Mouse (Mus musculus): ENCODE measurements at regions not wholly inside any gene's neighbourhood (a gene's known extent, or its start where the extent isn't known, plus 50 kb on each side); places are given as distances from the start of the nearest gene placed in this dataset.

DNA sequence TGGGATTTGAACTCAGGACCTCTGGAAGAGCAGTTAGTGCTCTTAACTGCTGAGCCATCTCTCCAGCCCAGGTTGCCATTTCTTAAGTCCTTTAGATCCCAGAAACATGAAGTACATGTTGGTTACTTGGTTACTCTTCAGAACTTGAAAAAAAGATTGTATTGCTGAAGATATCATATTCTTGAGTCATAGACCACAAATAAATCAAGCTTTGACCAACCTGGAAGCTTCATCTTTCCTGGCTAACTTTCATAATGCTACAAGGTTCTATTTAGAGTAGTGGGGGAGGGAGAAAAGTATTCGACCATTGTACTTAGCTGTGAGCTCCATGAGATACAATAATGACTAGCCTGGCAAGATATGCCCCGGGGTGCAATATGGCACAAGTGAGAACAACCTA lies 90.9 kb upstream of the Cdkn2b start:
- no peak for DNase-seq (ENCODE audit: low read depth, low spot score)

DNA sequence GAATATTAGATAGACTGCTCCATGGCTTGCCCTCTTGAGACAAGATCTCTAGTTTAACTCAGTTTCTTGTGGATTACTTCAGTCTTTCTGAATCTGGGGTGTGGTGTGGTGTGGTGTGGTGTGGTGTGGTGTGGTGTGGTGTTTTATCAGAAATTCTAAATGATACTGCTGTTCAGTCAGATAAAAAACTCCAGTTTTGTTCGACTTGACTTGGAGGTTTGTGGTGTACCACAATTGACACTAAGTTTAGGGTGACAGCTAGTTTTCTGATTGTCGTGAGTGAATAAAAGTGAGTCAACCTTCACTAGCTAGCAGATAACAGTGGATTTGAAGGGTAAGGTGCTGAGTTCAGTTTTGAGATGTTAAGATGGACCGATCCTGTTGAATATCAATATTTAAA lies 89.5 kb upstream of the Cdkn2b start:
- DNase-seq (ENCODE audit: low read depth, low spot score), result no peak

DNA sequence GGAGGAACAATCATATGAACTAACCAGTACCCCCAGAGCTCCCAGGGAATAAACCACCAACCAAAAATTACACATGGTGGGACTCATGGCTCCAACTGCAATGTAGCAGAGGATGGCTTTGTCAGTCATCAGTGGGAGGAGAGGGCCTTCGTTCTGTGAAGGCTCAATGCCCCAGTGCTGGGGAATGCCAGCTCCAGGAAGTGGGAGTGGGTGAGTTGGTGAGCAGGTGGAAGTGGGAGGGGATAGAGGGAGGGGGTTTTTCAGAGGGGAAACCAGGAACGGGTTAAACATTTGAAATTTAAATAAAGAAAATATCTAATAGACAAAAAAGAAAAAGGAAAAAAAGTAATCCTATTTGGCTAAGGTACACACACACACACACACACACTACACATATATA lies 88.4 kb upstream of the Cdkn2b start:
- no peak for DNase-seq (ENCODE audit: low read depth, low spot score)

DNA sequence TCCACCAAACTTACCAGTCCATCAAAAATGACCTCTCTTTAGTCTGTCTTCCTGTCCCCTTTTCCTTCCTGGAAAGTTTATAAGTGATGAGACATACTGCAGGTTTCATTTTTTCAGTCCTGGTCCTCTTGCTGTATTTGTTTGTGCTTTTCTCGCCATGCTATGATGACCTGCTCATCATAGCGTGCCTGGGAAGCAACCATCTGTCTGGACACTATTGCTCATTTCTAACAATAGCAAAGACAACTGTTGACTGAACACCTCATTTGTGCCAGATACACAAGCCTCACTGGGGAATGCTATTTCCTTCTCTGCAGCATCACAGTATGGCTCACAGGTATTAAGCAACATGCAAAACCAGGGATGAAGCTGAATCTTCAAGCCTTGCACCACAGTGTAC lies 85.2 kb upstream of the Cdkn2b start:
- DNase-seq (ENCODE audit: low read depth, low spot score), result no peak

DNA sequence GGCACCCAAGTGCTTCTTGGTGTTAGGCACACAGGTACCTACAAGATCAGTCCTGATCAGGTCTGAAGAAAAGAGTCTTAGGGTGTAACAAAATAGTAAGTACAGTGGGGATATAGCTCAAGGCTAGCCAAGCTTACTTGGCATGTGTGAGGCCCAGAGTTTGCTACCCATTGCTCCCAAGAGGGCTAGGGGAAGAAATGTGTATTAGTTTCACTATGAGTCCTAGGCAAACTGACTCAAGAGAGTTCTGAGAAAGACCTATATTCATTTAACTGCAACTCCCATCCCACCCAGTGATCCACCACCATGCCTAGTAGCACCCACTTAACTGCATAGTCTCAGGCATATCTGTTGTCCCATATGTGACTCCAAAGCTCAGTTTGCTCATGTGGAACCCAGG lies 84.5 kb upstream of the Cdkn2b start:
- peak; percentile 52 for DNase-seq (ENCODE audit: low read depth, low spot score)

DNA sequence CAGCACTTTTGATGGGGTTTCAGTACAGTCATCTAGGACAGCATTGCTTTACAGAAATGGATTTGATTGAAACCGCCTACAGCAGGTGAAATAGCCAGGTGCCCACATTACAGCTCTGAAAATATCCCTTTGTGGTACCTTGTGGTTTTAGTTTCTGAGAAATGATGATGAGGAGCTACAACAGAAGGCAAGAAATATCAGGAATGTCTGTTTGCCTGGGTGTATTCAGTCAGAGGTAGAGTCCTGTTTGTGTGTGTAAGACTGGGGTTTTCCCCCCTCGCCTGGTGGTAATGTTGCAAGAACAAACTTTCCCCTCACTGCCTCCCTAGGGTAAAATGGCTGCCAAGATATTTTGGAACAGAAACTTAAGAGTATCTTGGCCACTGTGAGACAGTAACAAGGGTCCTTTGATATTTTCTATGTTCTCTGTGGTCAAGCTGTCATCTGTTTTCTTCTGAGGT lies 82.4 kb upstream of the Cdkn2b start:
- peak; percentile 41 for DNase-seq (ENCODE audit: low read depth, low spot score)

DNA sequence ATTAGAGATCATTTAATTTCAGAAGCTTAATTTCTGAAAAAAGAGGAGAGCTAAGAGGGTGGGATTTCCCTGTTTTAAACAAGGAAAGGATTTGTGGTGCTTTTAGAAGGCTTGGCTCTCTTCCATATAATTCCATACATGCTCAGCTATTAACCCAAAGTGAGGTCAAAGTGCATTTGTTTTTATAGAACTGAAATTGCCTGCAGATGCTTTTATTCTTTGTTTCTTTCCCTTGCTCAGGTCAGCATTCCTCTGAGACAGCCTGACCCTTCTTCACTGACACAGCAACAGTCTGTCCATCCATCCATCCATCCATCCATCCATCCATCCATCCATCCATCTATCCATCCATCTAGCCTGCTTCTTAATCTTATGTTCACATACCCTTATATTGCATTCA lies 82.0 kb upstream of the Cdkn2b start:
- DNase-seq (ENCODE audit: low read depth, low spot score), result no peak

DNA sequence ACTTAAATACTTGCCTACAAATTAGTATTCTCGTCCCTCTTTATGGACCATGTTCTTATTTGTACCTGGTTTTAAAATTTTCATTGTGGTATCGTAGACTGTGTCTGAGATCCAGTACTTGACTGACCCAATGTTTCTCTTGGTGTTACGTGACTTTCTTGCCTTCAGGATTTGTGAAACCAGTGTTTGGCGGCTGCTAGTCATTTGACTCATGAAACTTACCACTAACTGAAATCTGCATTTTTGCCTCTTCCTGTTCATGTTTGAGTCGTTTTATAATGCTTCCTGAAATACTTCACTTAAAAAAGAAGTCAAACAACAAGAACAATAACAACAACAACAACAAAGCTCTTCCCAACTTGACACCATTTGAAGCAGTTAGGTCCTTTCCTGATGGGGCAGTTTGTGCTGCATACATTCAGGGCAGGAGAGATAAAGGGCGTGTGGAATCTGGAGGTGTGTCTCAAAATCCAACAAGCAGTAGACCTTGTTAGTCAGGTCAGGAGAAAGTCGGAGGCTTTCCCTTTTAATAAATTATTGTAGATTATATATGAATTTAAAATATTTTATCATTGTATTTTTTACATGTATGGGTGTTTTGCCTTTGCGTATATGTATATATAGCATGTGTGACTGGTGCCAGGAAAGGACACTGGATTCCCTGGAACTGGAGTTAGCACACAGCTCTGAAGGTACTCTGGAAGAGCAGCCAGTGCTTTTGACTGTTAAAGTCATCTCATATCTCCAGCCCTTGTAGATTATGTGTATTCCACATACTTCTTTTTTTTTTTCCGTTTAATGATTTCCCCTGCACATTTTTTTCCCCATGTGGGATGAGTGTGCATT lies 80.8 kb upstream of the Cdkn2b start:
- DNase-seq (ENCODE audit: low read depth, low spot score), result no peak

DNA sequence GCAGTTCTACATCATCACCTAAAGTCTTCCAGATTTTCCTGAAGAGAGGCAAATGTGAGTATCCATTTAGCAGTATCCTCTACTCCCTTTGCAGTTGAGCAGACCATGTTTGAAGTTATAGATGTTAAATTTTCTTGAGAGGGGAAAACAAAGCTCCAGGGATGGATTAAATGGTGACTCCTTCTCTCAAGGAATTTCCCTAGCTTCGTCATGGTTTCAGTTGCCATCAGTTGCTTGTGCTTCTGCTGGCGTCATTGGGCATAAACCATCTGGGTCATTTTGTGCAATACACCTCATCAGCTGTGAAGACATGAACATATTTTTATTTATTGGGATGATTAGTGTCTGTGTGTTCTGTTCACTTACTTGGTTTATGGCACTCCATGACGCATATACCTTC lies 72.7 kb upstream of the Cdkn2b start:
- no peak for DNase-seq (ENCODE audit: low read depth, low spot score)

DNA sequence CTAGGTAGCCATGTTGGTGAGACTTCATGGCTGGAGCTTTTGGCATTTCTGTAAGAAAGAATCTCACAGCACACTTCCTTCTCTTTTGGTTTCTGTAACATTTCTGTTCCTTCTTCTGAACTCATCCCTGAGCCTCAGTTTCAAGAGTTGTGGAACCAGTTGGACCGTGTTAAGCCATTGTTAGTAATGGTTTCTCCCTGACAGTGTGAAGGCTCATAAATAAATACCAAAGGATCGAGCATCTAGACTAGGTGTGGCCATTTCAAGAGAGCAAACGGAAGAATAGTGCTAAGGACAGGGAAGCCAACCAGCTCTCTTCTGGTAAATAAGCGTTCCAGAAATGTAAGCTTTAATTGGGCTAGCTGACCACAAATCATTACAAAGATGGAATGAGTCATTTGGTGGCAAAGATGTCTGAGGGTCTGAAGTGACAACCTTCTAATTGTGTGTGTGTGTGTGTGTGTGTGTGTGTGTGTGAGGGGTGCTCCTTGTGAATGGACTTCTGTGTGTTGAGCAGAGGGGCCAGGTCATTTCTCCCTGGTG lies 71.7 kb upstream of the Cdkn2b start:
- DNase-seq (ENCODE audit: low read depth, low spot score), result no peak

DNA sequence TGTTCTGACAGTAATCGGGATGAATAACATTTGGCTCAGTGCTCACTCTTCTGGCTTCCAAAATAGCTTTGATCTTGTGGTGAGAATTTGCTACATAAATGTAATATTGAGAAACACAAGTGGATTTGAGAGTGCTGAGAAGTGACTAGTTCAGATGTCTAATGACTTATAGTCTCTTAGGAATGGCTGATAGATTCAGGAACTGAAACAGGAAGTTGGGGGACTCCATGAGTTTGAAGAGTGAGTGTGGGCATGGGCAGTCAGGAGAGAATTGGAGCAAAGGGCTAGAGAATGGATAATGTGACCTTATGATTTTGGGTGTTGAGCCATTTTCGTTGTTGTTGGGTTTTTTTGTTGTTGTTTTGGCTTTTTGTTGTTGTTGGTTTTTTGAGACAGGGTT lies 70.9 kb upstream of the Cdkn2b start:
- DNase-seq (ENCODE audit: low read depth, low spot score), result peak; percentile 54

DNA sequence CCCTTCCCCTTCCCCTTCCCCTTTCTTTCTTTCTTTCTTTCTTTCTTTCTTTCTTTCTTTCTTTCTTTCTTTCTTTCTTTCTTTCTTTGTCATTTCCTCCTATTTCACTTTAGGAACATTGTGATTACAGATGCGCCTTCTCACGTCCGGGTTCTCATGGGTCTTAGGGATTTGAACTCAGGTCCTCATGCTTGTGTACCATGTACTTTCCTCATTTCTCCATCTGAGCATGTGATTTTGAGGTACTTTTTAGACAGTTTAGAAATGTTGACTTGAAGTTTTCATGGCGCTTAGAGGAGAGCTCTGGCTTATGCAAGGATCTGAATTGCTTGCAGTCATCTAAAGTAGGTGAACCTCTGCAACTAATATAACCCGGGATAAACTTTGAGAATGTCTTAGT lies 70.2 kb upstream of the Cdkn2b start:
- DNase-seq (ENCODE audit: low read depth, low spot score), result no peak

DNA sequence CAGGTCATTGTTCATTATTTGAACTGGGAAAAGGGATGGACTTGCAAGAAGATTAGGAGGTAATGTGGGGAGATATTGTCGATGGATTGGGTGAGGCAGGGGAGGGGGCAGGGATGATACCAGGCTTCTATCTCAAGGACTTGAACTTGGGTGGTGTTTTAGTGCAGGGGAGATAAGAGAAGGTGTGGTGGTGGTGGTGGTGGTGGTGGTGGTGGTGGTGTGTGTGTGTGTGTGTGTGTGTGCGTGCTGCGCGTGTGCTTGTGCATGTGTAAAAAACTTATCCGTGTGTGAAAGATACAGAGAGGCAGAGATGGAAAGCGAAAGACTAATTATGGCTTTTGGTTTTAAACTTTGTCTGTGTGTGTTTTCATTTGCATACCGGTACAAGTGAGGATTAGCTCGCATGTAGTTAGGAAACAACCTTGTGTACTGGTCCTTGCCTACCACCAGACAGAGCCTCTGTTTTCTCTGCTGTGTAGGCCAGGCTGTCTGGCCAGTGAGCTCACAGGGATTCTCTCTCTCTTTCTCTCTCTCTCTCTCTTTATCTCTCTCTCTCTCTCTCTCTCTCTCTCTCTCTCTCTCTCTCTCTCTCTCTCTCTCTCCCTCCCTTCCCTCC lies 69.6 kb upstream of the Cdkn2b start:
- peak; percentile 75 for DNase-seq (ENCODE audit: low read depth, low spot score)

DNA sequence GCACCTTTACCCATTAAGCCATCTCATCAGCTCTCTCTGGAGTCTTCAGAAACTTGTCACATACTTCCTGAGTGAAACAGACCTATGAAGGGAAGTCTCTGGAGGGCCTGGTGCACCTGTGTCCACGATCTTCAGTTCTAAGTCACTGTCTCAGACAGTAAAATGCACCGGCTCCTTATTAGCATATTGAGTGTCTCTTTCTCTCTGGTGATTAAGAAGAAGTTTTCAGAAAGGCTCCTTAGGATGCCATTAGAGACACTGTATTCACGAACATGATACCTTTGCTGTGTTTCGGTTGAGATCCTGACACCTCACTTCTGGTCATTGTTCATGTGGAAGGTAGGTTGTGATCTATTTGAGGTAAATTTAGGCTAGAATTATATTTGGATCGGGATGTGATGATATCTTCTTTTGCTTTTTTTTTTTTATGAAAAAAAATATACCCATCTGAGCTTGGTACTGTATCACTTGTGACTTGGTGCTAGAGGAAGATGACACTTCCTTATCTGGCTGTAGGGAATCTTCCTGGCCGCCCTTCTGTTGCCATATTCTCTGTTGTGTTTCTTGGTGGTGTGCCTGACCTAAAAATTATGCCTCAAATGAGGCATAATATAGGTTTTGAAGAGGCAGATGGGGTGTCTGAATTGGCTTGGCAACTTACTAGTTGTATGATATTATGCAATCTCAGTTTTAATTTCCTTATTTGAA lies 68.9 kb upstream of the Cdkn2b start:
- DNase-seq (ENCODE audit: low read depth, low spot score), result peak; percentile 84

DNA sequence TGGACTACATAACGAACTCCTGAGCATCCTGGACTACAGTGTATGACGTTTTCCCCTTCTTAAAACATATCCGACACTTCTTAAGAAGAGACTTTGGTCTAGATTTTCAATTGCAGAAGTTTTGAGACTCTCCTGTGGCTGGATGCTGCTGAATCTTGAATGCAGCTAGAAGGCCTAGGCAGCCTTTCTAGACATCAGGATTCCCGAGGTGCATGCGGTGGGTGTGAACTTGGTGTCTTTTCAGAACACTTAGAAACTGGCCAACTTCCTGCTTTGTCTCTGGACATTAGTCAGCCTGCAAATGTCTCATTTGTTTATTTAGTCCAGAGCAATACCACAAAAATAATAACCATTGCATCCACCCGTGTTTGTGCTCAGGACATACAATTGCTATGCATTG lies 61.8 kb upstream of the Cdkn2b start:
- DNase-seq (ENCODE audit: low read depth, low spot score), result peak; percentile 61

DNA sequence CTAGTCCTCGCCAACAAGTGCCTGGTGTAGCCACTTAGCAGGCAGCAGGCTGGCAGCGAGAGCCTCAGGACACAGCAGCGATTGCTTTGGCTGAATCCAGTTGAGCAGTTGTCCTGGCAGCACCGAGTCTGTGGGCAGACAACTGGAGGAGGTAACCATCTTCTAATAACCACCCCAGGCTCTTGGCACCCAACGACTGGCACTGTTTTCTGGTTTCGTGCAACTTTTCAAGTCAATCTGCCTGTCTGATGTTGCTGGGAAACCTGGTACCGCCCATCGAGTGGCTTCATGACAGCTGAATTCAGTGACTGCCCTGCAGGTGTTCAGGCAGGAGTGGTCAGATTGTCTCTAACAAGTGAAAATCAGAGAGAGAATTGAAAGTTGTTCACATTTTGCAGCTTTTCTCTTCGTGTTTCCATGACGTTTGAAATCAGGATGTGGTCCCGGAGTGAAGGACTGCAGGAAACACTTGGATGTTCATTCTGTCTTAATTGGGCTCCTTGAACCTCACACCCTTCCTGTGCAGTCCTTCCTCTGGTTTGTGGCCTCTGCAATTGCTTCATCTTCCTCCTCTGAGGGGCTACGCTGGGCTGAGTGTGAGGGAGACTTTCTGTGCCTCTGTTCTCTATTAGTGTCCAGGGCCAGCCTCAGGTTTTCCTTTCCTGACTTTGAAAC lies 58.1 kb upstream of the Cdkn2b start:
- DNase-seq (ENCODE audit: low read depth, low spot score), result no peak

DNA sequence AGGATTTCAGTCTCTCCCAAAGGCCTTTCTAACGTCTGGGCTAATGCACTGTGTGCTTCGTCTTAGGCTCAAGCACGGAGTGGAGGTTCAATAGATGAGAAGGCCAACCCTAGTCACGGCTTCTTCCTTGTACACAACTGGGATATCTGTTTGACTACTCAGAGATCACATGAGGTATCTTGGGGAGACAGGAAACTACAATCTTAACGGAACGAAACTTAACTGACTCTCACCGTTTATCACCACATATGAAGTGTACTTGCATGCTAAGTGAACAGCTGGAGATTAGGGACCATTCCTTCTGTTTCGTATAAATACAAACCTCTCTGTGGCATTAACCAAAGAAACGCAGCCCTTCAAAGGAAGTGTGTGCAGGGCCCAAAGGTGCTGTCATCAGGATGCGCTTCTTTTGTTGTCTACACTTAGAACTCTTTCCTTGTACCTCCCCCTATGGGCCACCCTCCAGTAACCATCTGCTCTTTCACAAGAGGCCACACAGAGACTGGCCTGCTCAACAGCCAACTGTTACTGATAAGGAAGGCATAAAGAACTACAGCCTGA lies 55.8 kb upstream of the Cdkn2b start:
- no peak for DNase-seq (ENCODE audit: low read depth, low spot score)

DNA sequence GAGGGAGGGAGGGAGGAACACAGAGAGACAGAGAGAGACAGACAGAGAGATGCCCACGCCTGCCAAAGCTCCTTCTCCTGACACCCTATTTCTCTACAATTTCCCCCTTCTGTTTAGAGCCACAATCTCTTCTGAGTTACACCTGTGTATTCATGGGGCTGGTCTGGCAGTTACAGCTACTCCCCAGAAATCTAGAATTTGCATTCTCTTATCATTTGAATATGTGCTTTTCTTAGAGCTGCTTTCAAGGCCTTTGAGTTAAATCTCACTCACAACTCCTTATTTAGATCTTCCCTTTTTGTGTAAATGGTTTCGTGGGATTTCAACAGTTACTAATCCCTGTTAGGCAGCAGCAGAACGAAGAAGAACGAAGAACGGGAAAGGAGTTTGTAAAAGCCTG lies 55.0 kb upstream of the Cdkn2b start:
- peak; percentile 71 for DNase-seq (ENCODE audit: low read depth, low spot score)

DNA sequence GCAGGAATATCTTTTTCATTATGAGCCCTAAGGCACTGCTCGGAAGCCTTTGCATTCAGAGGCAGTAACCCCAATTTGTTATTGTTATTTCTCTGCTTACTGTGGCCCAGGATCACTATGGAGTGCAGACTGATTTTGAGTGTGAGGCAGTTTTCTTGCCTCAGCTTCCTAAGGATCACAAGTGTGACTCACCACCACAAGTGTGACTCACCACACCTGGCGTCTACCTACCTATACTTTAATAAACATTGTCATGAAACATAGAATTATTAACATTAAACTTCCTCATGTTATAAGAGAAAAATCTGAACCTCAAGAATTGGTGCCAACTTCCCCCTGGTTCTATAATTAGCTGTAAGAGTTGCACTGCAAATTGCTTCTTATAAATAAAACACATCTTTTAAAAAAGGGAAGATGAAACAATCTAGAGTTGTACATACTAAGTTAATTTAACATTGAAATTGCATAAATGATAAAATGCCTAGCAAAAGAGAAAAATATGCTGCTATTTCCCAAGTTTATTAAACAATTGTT lies 52.4 kb upstream of the Cdkn2b start:
- no peak for DNase-seq (ENCODE audit: low read depth, low spot score)

DNA sequence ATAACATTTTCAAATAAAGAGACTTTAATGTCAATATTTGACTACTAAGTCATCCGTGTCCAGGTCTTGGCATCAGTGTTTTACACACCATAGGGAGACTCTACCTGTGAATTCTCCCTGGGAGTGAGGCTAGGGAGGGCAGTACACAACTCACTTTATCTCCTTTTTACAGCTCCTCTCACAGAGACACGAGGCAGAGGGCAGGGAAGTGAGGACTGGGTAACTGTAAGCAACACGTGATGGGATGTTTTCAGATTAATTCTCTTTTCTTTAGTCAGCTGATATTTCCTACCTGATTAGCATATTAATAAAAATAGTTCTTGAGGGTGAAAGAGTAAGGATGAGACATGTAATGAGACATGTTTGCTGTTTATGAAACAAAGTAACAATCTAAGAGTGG lies 51.8 kb upstream of the Cdkn2b start:
- no peak for DNase-seq (ENCODE audit: low read depth, low spot score)

DNA sequence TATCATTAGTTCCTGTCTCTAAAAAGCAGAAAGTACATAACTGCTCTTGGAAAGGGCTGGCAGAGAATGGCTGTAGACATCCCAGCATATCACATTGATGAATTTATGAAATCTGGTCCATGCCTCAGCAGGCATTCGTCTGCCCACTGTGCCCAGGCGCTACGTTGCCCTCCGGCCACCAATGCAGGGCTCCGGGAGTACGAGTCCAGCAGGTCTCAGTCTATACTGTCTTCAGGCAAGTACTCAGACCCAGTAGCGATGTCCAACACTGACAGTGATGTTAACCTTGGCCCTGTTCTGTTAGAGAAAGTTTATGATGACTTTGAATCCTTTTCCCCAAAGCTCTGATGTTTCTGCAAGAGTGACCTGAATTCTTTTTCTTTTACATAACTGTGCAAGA lies 50.5 kb upstream of the Cdkn2b start:
- no peak for DNase-seq (ENCODE audit: low read depth, low spot score)

Measured in A20 (cell line).